30 mouse cellular contexts compared by ENCODE assay signal in the genomic region with DNA sequence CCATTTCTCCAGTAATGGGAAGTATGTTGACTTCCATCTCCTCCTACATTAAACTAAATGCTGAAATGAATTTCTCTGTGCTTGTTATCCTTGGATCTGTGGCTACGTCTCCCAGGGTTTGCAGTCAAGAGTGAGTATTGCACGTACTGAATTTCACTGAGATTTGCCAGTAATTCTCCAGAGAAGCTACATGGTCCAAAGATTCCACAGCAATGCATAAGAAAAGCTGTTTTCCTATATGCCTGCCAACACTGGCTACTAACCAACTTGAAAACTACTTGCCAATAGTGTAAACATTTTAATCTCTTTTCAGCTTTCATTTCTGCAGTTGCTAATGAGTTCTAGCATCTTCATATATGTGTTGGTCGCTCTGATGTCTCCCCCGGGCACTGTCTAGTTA.
DNase-seq lines count a peak whose midpoint lies in the region; ATAC-seq and TF ChIP-seq lines count a peak whose summit lies in the region.
"Had no signal": no experiment of that assay in that cellular context is flagged by ENCODE, and none has a peak within 500 bp of the region (broad histone marks: within the 10 kb centered on the region; RNA-seq: fewer than 3 reads in every experiment).

No protein-coding gene starts in this region.

- no peaks in the 10 kb centered on the region for H3K9me3 ChIP-seq in forebrain, embryonic 14.5 days (replicated peaks; ENCODE audit: control insufficient read depth, low read length)
- H3K9me3 ChIP-seq in forebrain, embryonic 15.5 days, result no peaks in the 10 kb centered on the region
- no peaks in the 10 kb centered on the region for H3K9me3 ChIP-seq in lung, embryonic 14.5 days (ENCODE audit: low read depth, low read length)
- H3K9me3 ChIP-seq: embryonic facial prominence, embryonic 12.5 days; heart, embryonic 10.5 days; heart, embryonic 15.5 days; kidney, embryonic 15.5 days had no signal

- WGBS in forebrain, embryonic 14.5 days, result 73% methylated on average over 4 of the region's 4 CpGs
- WGBS in forebrain, embryonic 15.5 days, result 64% methylated on average over 4 of the region's 4 CpGs
- 71% methylated on average over 4 of the region's 4 CpGs for WGBS in lung, embryonic 14.5 days

- H3K9ac ChIP-seq in forebrain, embryonic 14.5 days (ENCODE audit: low read length), result no peak overlapping the region
- H3K9ac ChIP-seq in forebrain, embryonic 15.5 days (replicated peaks), result no peak overlapping the region
- H3K9ac ChIP-seq in lung, embryonic 14.5 days, result no peak overlapping the region
- H3K9ac ChIP-seq: embryonic facial prominence, embryonic 12.5 days; heart, embryonic 15.5 days; kidney, embryonic 15.5 days; liver, embryonic 14.5 days had no signal

- no peak for TF ChIP-seq CTCF in lung, embryonic 14.5 days (IDR thresholded peaks at IDR 0.05; ENCODE audit: low read depth)
- no peak for TF ChIP-seq CTCF in embryonic fibroblast, embryonic 13.5 days (IDR thresholded peaks at IDR 0.05; ENCODE audit: borderline replicate concordance, insufficient read depth, low read length)

- no peak overlapping the region for H3K4me3 ChIP-seq in forebrain, embryonic 14.5 days (ENCODE audit: low read depth, low read length)
- H3K4me3 ChIP-seq in forebrain, embryonic 15.5 days, result no peak overlapping the region
- H3K4me3 ChIP-seq in lung, embryonic 14.5 days (ENCODE audit: low read depth, low read length), result no peak overlapping the region
- no peak overlapping the region for H3K4me3 ChIP-seq in embryonic fibroblast, embryonic 13.5 days (ENCODE audit: insufficient read depth, low read length)
- H3K4me3 ChIP-seq: embryonic facial prominence, embryonic 12.5 days; heart, embryonic 10.5 days; heart, embryonic 15.5 days; kidney, embryonic 15.5 days; left cerebral cortex, adult 2 months had no signal

- no peaks in the 10 kb centered on the region for H3K4me1 ChIP-seq in forebrain, embryonic 14.5 days (ENCODE audit: control insufficient read depth, insufficient read depth, low read length)
- H3K4me1 ChIP-seq in forebrain, embryonic 15.5 days, result no peaks in the 10 kb centered on the region
- H3K4me1 ChIP-seq in lung, embryonic 14.5 days (ENCODE audit: insufficient read depth), result 0 out of 2 replicates have a peak, but pooled peaks cover 3% of the 10 kb centered on the region
- H3K4me1 ChIP-seq in embryonic fibroblast, embryonic 13.5 days (ENCODE audit: control insufficient read depth, insufficient read depth, low read length), result peaks cover 7% of the 10 kb centered on the region
- H3K4me1 ChIP-seq: embryonic facial prominence, embryonic 12.5 days had no signal

- H3K36me3 ChIP-seq in forebrain, embryonic 14.5 days (ENCODE audit: control insufficient read depth, insufficient read depth, low read length), result no peaks in the 10 kb centered on the region
- no peaks in the 10 kb centered on the region for H3K36me3 ChIP-seq in forebrain, embryonic 15.5 days
- no peaks in the 10 kb centered on the region for H3K36me3 ChIP-seq in lung, embryonic 14.5 days (ENCODE audit: insufficient read depth)
- H3K36me3 ChIP-seq: embryonic facial prominence, embryonic 12.5 days; heart, embryonic 10.5 days; heart, embryonic 15.5 days; kidney, embryonic 15.5 days had no signal

- peak; percentile 63 for DNase-seq in forebrain, embryonic 14.5 days (ENCODE audit: low spot score)
- DNase-seq in lung, embryonic 14.5 days, result peak; percentile 36
- DNase-seq in lung, postnatal 14 days, result no peak
- DNase-seq in NIH3T3 (ENCODE audit: low read depth), result peak; percentile 87
- no peak for DNase-seq in adrenal gland, postnatal 10 days
- DNase-seq: adrenal gland, postnatal 25 days; cerebellum, adult 8-10 months; cerebellum, postnatal 36 days; gastrocnemius, postnatal 25 days; heart, adult 11 months; kidney, adult 18-20 months; kidney, postnatal 25 days; liver; lung, postnatal 10 days; right cerebral cortex, adult 18-20 months; right cerebral cortex, postnatal 4 days; thymus, adult 18-20 months; thymus, postnatal 25 days had no signal

- no peak overlapping the region for H3K4me2 ChIP-seq in forebrain, embryonic 14.5 days (ENCODE audit: low read length)
- no peak overlapping the region for H3K4me2 ChIP-seq in forebrain, embryonic 15.5 days (replicated peaks)
- no peak overlapping the region for H3K4me2 ChIP-seq in lung, embryonic 14.5 days
- H3K4me2 ChIP-seq: embryonic facial prominence, embryonic 12.5 days; heart, embryonic 15.5 days; kidney, embryonic 15.5 days; midbrain, embryonic 11.5 days had no signal

- no peak for TF ChIP-seq POLR2A in embryonic fibroblast, embryonic 13.5 days (IDR thresholded peaks at IDR 0.05; ENCODE audit: low read depth, low read length)

- H3K27me3 ChIP-seq in forebrain, embryonic 14.5 days (replicated peaks; ENCODE audit: control insufficient read depth, insufficient read depth, low read length), result no peaks in the 10 kb centered on the region
- no peaks in the 10 kb centered on the region for H3K27me3 ChIP-seq in forebrain, embryonic 15.5 days
- H3K27me3 ChIP-seq in lung, embryonic 14.5 days (ENCODE audit: insufficient read depth, low read length), result no peaks in the 10 kb centered on the region
- H3K27me3 ChIP-seq: embryonic facial prominence, embryonic 12.5 days; heart, embryonic 15.5 days; kidney, embryonic 15.5 days had no signal

- ATAC-seq in forebrain, embryonic 14.5 days, result no peak
- no peak for ATAC-seq in forebrain, embryonic 15.5 days (replicated peaks)
- ATAC-seq in lung, embryonic 14.5 days (ENCODE audit: insufficient read depth), result no peak
- ATAC-seq: hindbrain, embryonic 16.5 days; midbrain, embryonic 16.5 days had no signal

- no peak overlapping the region for H3K27ac ChIP-seq in forebrain, embryonic 14.5 days (ENCODE audit: low read depth, low read length)
- H3K27ac ChIP-seq in forebrain, embryonic 15.5 days (replicated peaks), result no peak overlapping the region
- no peak overlapping the region for H3K27ac ChIP-seq in lung, embryonic 14.5 days (ENCODE audit: low read depth)
- peak overlapping the region; percentile 90 for H3K27ac ChIP-seq in embryonic fibroblast, embryonic 13.5 days (ENCODE audit: insufficient read depth, low read length)
- H3K27ac ChIP-seq: embryonic facial prominence, embryonic 12.5 days; heart, embryonic 10.5 days; heart, embryonic 15.5 days; kidney, embryonic 15.5 days; left cerebral cortex, adult 2 months; liver, embryonic 14.5 days; stomach, postnatal 0 days had no signal

Comparison
In these comparisons a context has a peak if more than half of its experiments do, and no peak if none do; other contexts are left out.
1. DNase-seq: peak in forebrain, embryonic 14.5 days (single experiment), lung, embryonic 14.5 days (single experiment) and NIH3T3 (single experiment); none in lung, postnatal 14 days (single experiment) and adrenal gland, postnatal 10 days (single experiment).